Mouse (Mus musculus): ENCODE results near the gene Nlgn1.

DNA sequence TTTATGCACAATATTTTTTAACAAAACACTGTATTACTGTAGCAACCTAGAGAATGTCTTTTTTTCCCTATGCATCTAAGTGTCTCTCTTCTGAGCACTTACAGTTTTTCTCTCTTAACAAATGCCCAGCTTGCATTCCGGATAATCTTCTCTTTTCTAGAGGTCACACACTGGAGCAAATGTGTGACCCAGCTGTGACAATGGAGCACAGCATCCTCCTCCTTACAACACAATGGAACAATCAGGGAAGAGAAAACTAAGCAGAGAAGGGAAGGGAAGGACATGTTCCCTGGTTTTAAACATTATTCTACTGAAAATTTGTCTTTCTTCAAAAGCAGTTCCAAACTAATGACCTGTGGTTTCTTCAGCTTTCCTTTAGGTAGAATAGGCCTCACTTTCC is 879.9 kb downstream of the Nlgn1 start:
- no peak for TF ChIP-seq POLR2A (IDR thresholded peaks at IDR 0.05; ENCODE audit: borderline replicate concordance, extremely low read depth, low read depth, low read length)
- TF ChIP-seq CTCF (IDR thresholded peaks at IDR 0.05; ENCODE audit: insufficient read depth, low read length), result no peak
